Mouse (Mus musculus): Measurements from ENCODE around the gene Vamp8. TPM values are rescaled to one million over a fixed set of nuclear protein-coding genes. Genes with fewer than 3 reads are reported as not detected.

Gene Vamp8
- total RNA-seq, 2 experiments from 2014 or later, result 75.7 to 81.5 TPM

DNA sequence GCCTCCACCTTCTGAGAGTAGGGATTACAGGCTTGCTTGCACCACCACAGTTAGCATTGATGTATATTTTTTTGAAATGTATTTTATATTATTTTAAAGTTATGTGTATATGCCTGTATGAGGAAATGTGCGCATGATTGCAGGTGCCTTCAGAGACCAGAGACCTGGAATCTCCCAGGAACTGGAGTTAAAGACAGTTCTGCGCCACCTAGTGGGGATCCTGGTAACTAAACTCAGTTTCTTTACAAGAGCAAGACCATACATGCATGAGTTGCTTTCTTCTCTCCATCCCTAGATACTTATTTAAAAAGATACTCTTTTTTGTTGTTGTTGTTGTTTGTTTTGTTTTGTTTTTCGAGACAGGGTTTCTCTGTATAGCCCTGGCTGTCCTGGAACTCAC, 19.1 kb upstream of the Vamp8 start:
- peak; percentile 55 to 65 for DNase-seq

DNA sequence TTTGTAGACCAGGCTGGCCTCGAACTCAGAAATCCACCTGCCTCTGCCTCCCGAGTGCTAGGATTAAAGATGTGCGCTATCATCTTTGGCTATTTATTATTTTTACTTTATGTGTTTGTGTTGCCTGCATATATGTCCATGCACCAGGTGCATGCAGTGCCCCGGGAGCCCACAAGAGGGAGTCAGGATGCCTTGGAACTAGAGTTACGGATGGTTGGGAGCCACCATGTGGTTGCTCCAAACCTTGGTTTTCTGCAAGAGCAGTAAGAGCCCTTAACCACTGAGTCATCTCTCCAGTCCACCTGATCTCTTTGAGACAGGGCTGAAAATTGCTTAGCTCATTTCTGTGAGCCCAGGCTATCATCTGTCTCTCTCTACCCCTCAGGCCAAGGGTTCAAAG, 16.6 kb upstream of the Vamp8 start:
- intact Hi-C loops (cut with DNase I), result loop anchor here (2.0 to 10.0 kb wide), 3 partner anchors 44 to 222 kb away; no protein-coding TSS in a partner anchor
- peak; percentile 76 to 88 for DNase-seq

More for the DNA sequence above, 19.1 kb upstream of the Vamp8 start:
- intact Hi-C loops (cut with DNase I), result loop anchor here (5.0 to 10.0 kb wide), 2 partner anchors 122 to 225 kb away; no protein-coding TSS in a partner anchor

DNA sequence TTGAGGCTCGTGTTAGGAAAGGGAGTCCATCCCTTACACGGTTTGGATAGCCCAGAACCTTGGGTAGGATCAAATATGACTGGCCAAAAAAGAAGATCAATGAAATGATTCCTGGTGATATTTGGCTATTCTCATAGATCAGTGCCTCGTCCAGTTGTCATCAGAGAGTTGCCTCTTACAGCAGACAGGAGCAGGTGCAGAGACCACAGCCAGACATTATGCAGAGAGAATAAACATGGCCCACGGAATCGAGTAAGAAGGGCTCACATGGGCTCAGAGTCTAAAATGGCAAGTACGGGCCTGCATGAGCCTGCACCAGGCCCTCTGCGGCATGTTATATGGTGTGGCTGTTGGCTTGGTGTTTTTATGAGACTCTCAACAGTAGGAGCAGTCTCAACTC, 14.9 kb upstream of the Vamp8 start:
- intact Hi-C loops (cut with DNase I), result loop anchor here (5.0 to 10.0 kb wide), 2 partner anchors 118 to 221 kb away; no protein-coding TSS in a partner anchor
- no peak for DNase-seq

DNA sequence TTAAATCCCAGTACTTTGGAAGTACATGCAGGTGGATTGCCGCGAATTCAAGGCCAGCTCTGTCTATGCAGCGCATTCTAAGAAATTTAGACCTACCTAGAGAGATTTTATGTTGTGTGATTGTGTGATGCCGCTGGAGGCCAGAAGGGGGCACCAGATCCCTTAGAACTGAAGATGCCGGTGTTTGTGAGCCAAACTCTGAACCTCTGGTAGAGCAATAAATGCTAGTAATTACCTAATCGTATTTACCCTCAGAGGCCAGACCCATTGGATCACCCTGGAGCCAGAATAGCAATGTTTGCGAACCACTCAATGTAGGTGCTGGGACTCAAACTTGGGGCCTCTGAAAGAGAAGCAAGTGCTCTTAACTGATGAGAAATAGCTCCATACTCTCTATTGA, 11.4 kb upstream of the Vamp8 start:
- DNase-seq, result peak; percentile 80 to 87

DNA sequence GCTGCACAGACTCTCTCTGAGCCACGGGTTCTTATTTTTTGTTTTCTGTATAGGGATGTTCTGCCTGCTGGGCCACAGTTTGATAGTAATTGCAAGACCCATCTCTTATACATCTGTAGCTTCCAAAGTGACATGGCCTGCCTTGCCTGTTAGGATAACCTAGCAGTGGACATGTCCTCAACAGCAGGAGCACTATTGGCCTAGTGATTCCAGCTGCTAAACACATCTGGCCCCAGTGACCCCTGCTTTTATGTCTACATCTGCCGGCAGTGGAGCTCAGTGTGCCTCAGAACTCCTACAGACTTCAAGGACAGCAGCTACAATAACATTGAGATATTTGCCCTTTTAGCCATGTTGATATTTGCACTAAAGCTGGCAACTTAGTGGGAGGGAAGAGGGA, 9.5 kb upstream of the Vamp8 start:
- no peak for DNase-seq
- intact Hi-C loops (cut with DNase I), result loop anchor here (10.0 kb wide), 1 partner anchor 215 kb away; no protein-coding TSS in a partner anchor

More for the DNA sequence above, 11.4 kb upstream of the Vamp8 start:
- intact Hi-C loops (cut with DNase I), result loop anchor here (10.0 kb wide), 1 partner anchor 217 kb away; no protein-coding TSS in a partner anchor

DNA sequence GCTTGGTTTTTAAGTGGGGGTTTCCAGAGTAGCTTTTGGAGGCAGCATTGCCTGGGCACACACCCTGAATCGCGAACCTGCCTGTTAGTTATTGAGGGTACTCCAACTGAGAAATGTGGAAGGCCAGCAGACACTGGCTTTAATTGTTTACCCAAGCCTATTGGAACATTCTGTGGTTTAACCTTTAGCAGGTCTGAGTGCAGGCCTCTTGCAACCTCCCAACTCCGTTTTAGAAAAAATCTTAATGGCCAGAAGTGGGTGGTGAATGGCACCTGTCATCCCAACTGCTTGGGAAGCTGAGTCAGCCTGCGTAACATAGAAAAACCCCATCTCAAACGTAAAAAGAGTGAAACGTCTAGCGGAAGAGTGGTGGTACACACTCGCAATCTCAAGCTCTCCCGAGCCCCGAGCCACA, 6.3 kb upstream of the Vamp8 start:
- intact Hi-C loops (cut with DNase I), result no loop called here
- DNase-seq, result no peak

DNA sequence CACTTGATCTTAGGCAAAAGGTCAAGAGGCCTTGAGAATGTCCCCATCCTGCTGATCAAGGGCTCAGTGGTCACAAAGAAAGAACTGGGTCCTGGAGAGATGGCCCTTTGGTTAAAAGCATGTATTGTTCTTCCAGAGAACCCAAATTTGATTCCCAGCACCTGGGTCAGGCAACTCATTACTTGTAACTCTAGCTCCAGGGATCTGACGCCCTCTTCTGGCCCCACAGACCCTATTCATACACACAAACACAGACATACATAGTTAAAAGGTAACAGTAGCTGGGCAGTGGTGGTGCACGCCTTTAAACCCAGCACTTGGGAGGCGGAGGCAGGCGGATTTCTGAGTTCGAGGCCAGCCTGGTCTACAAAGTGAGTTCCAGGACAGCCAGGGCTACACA, 1.8 kb upstream of the Vamp8 start:
- intact Hi-C loops (cut with DNase I), result loop anchor here (5.0 kb wide), 1 partner anchor 115 kb away; no protein-coding TSS in a partner anchor
- no peak for DNase-seq

DNA sequence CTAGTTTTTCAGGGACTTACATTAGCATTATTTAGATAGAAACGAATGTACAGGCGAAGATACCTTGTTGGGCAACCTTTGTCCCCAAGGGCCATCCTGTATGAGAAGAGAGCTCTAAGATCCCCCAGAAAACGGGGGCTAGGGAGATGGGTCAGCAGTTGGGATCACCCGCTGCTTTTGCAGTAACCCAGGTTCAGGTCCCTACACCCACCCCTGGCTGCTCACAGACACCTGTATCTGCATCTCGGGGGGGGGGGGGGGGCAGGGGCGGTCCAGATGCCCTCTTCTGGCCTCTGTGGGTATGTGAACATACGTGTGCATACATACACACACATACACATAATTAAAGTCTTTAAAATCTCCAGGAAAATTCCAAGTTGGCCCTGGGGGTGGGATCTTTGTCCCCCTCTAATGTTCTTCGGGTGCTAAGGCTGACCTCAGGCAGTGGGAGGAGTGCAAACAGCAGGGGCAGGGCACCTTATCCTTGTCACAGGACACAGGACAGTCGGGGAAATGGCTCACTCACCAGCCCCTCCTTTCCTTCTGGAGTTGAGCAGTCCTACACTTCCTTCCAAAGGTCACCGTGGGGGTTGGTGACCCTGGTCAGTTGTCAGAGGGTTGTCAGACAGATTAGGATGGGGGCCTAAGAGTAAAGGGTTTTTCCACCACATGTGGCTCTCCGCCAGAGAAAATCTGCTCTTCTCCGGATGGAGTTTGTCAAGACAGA, 455 bp upstream of the Vamp8 start:
- intact Hi-C loops (cut with DNase I), result loop anchor here (5.0 kb wide), 1 partner anchor 114 kb away; no protein-coding TSS in a partner anchor
- peak; percentile 72 to 73 for DNase-seq

DNA sequence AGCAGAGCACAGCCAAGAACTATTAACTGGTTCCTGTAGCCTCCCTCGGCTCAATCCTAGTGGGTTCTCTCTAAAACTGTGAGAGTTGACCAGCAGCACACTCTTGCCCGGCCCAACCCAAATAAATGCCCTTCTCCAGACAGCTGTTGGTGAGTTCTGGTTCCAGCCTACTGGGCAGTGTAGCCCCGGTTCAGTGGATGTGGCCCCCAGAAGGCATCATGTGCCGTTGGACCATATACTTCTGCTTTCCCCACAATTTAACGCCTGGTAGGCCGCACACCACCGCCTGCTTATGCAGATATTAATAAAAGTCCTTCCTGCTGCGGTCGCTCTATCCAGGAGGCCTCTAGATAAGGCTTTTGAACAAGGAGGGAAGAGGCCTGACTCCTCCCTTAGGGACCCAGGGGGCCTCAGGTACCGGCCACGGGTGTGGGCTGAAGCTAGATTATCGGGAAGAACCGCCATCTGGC, 997 bp downstream of the Vamp8 start:
- intact Hi-C loops (cut with DNase I), result no loop called here
- DNase-seq, result no peak

DNA sequence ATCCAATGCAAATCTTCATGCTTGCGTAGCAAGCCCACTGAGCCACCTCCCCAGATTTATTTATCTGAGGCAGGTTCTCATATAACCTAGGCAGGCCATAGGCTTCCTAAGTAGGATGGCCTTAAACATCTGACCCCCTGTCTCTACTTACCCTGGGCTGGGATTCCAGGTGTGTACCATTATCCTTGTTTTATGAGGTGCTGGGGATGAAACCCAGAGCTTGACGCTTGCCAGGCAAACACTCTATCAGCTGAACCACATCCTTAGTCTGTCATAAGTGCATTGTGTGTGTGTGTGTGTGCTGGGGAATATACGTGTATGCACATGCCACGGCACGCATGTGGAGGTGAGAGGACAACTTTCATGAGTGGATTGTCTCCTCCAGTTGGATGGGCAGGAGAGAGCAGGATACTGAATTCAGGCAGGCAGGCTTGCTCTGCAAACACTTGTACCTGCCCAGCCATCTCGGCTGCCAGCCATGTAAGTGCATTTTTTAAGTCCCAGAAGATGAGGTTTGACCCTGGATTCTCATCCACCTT, 1.6 kb downstream of the Vamp8 start:
- intact Hi-C loops (cut with DNase I), result no loop called here
- no peak for DNase-seq

DNA sequence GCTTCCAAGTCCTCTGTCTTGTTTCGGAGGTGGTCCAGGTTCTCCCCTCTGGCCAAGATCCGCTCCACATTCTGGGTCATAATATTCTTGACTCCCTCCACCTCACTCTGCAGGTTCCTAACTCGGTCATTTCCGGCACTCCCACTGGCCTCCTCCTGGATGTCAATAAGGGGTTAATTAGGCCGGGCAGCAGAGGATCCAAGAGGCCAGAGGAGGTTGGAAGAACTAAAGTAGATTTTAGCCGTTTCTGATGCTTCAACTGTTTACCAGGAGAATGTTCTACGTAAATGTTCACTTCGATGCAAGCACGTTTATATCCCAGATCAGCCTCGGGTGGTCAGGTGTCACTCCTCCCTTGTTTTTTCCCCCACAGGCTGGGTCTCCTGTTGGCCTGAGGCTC, 2.2 kb downstream of the Vamp8 start:
- no peak for DNase-seq
- intact Hi-C loops (cut with DNase I), result no loop called here

DNA sequence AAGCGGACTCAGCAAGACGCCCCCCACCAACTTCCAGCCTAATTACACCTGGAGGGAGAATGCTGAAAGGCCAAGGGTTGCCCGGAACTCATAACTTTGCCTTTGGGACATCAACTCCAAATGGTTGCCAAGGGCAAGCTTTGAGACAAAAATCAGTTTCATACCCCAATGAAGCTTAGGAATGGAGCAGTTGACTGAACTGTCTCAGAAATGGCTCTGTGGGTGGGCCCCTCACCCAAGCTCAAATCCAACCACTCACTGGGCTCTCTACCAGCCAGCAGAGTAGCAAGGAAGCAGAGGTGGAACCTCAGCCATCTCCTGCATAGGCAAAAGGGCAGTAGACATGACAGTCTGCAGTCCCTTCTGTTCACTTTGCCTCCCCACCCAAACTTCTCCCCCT, 2.7 kb downstream of the Vamp8 start:
- intact Hi-C loops (cut with DNase I), result no loop called here

DNA sequence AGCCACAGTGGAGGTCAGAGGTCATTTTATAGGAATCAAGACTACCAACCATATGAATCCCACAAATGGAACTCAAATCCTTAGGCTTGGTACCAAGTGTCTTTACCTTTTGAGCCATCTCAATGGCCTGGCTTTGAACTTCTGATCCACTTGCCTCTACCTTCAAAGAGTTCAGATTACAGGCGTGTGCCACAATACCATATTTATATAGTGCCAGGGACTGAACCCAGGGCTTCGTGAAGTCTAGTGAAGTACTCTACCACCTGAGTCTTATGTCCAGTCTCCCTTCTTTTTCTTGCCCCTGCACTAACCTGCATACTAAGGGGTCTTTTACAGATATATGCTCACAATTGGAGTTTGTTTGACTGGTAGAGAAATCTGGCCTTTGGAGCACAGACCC, 3.9 kb downstream of the Vamp8 start:
- intact Hi-C loops (cut with DNase I), result no loop called here

More for the DNA sequence above, 2.7 kb downstream of the Vamp8 start:
- DNase-seq, result no peak

DNA sequence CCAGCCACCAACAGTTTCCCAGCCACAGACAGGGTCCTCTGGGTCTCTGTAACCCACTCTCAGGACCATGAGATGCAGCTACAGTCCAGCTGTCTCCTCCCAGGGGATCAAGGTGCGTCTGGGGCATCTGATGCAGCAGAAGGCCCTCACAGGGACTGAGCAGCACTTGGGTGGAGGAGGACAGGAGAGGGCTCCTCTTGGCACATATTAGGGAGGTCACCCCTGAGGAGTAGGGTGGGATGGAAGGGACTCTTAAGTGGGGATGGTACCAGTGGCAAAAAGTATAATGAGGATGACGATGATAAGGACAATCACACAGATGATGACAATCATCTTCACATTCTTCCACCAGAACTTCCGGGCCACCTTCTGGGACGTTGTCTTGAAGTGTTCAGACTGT, 5.2 kb downstream of the Vamp8 start:
- intact Hi-C loops (cut with DNase I), result no loop called here
- no peak for DNase-seq

More for the DNA sequence above, 3.9 kb downstream of the Vamp8 start:
- no peak for DNase-seq

DNA sequence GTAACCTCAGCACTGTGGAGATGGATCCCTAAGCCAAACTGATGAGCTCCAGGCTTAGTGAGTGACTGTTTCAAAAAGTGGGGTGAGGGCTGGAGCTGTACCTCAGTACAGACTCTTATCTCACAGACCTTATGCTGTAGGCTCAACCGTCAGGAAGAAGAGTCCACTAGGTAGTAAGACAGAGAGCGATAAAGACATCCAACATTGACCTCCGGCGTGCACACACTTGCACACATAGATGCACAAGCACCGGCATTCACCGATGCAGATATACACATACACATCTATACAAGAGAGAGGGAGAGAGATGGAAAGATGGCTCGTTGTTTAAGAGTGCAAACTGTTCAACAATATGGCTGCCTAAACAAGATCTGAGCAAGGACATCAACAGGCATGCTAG, 6.6 kb downstream of the Vamp8 start:
- intact Hi-C loops (cut with DNase I), result no loop called here
- no peak for DNase-seq

DNA sequence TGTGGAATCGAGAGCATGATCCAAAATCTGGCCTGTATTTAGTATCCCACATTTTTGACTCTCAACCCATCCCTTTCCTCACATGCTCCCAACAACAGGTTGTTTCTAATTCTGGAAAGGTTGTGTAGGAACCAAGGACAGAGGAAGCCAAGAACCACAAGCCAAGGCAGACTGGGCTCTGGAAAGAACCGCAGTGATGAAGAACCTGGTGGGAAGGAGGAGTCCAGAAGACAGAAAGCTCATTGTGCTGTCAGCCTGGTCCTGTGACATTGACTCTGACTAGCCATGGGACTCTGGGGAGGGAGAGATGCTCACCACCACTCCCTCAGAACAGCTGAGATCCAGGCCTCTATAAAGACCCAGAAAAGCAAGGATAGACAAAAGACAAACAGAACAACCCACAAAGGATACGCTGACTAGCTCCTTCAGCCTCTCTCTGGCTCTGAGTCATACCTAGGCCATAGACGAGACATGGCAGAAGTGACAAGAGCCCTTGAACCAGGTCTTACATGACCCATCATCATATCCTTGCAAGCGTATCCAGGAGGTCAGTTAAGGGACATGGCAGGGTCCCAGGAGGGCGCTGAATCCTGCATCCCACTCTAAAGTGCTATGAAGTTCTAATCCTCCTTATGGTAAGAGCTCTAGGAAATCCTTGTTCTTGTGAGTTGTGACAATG, 7.2 kb downstream of the Vamp8 start:
- no peak for DNase-seq
- intact Hi-C loops (cut with DNase I), result no loop called here

DNA sequence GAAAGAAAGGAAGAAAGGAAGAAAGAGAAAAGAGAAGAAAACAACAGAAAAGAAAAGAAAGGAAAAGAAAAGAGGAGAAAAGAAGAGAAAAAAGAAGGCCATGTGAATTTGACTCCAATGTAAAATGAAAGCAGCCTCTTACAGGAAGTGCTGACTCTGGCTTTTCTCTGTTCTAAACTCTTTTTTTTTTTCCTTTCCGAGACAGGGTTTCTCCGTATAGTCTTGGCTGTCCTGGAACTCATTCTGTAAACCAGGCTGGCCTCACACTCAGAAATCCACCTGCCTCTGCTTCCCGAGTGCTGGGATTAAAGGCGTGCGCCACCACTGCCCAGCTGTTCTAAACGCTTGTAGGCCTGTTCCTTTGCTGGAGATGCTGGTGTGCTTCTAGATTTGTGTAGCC, 8.0 kb downstream of the Vamp8 start:
- no peak for DNase-seq
- intact Hi-C loops (cut with DNase I), result no loop called here

DNA sequence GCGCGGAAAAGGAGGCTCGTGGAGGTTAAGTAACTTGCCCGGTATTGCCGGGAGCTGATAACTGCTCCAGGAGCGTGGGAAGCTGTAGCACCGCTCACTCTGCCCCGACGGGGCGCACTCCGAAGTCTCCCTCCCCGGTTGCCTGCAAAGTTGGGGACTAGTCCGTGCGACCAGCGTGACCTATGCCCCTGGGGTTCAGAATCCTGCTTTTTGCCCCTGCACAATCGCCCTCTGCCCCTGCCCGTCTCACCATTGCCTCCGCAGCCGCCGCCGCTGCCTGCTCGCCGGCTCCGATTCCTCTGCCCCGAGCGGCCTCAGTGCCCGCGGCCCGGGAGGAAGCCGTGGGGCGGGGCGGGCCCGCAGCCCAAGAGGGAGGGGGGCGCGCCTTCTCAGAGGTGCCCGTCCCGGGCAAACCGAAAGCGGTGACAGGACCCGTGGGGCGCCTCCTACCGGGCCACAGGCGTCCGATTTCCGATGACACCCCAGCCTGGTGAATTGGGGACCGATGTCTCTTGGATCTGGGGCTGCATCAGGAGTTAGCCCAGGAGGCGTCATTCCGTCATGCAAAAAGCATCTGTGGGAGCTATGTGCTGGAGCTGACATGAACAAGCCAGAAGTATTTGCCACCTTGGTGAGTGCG, 10.3 kb downstream of the Vamp8 start, which contains the start of gene Vamp5:
Gene Vamp5 (minus strand): TSS at position 338 of the 640 bp plus-strand sequence.
- intact Hi-C loops (cut with DNase I), result no loop called here
- DNase-seq, result peak; percentile 85 to 89

DNA sequence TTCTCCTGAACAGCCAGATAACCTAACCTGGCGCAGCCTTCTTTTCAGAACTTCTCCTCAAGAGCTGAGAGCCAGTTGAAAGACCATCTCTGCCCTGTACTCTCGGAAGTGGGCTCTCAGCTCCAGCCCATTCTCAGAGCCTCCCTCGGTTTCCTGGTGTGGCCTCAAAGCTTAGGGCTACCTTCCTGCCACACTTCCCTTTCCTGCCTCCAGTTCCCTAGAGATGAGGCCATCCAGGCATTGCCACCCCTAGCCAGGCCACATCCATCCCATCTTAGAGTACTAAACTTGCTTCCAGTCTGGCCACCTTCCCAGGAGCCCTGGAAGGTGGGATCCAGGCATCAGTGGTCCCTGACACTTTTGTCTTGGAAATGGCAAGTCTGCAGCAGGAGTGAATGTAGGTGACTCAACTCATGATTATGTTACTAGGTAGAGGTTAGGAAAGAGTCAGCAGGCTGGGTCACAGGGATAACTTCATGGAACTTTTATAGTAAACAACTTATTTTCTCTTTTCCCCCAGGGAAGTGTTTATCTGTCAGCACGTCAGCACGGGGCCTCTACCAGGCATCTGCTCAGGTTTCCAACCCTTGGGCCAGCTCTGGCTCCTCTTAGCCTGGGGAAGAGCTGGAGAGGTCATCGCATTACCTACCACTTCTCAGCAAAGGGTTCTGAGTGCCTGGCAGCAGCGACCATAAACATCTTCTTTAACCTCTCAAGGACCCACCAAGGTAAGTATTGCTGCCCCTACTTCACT, 10.9 kb downstream of the Vamp8 start:
- intact Hi-C loops (cut with DNase I), result loop anchor here (2.0 kb wide), 1 partner anchor 17 kb away; no protein-coding TSS in a partner anchor
- DNase-seq, result peak; percentile 26 to 37
